Mouse (Mus musculus) liver, embryonic 14.5 days (tissue): ENCODE measurements around the gene Klk1b24. TPM values are rescaled to one million over a fixed set of nuclear protein-coding genes. Genes with fewer than 3 reads are reported as not detected.
A peak's percentile ranks its signal among the peaks of the same experiment; 100 is the strongest.

Experiments
- ATAC-seq: fragments of 200-750 bp; cut with Nextera tagmentation; 2 replicates; pipeline ENCODE4 v1.8.0; 2017; ENCODE audit warnings: moderate number of reproducible peaks, mild to moderate bottlenecking, moderate library complexity; ENCODE audit not compliant: insufficient read depth
- DNase-seq, 3 experiments: peaks; one replicate each; pipeline ENCODE4 v3.0.0-alpha.2; 2012 to 2013; ENCODE audit warnings: low read depth in 3 of 3, low spot score in 3 of 3
- H3K27ac ChIP-seq: fragments of 300-500 bp; sonication (generic); 2 replicates; pipeline ENCODE4 v1.5.1; 2014; ENCODE audit warnings: moderate library complexity, mild to moderate bottlenecking, control low read depth, inconsistent platforms
- H3K27me3 ChIP-seq: fragments of 300-500 bp; sonication (generic); 2 replicates; pipeline ENCODE4 v1.6.1; 2014; ENCODE audit warnings: mild to moderate bottlenecking, low read length, moderate library complexity; ENCODE audit not compliant: control insufficient read depth, insufficient read depth
- H3K36me3 ChIP-seq: fragments of 300-500 bp; sonication (generic); replicated peaks from 2 replicates; pipeline ENCODE4 v1.6.1; 2014; ENCODE audit warnings: low read depth; ENCODE audit not compliant: control insufficient read depth, insufficient read depth
- H3K4me1 ChIP-seq, 2 experiments: fragments of 200-500 bp in 1 of 2; fragments of 300-500 bp in 1 of 2; sonication (generic) in 1 of 2; replicated peaks; 2 replicates each; pipeline ENCODE4 v1.6.1; 2012 to 2014; ENCODE audit warnings: antibody characterized with exemption in 1 of 2, inconsistent platforms in 1 of 2, low read length in 1 of 2; ENCODE audit not compliant: control insufficient read depth in 2 of 2, insufficient read depth in 2 of 2
- H3K4me2 ChIP-seq: fragments of 300-500 bp; sonication (generic); 2 replicates; pipeline ENCODE4 v1.6.1; 2014; ENCODE audit warnings: low read depth, mild to moderate bottlenecking, control low read depth, moderate library complexity
- H3K4me3 ChIP-seq, 2 experiments: fragments of 200-500 bp in 1 of 2; fragments of 300-500 bp in 1 of 2; sonication (generic) in 1 of 2; 2 replicates each; pipeline ENCODE4 v1.5.1; 2012 to 2014; ENCODE audit warnings: low read depth in 2 of 2, low read length in 2 of 2, mild to moderate bottlenecking in 2 of 2, control low read depth in 1 of 2, inconsistent platforms in 1 of 2, moderate library complexity in 1 of 2; ENCODE audit not compliant: insufficient read depth in 1 of 2
- H3K9ac ChIP-seq: fragments of 300-500 bp; sonication (generic); replicated peaks from 2 replicates; pipeline ENCODE4 v1.6.1; 2014; ENCODE audit warnings: mild to moderate bottlenecking, control low read depth, moderate library complexity
- H3K9me3 ChIP-seq: fragments of 300-500 bp; sonication (generic); 2 replicates; pipeline ENCODE4 v1.6.1; 2016; ENCODE audit warnings: low read length, mixed read lengths; ENCODE audit not compliant: control insufficient read depth
- CTCF ChIP-seq: IDR thresholded peaks from 2 replicates; pipeline ENCODE4 v1.5.1; 2016; ENCODE audit warnings: antibody characterized with exemption, low read depth, control low read depth
- EP300 ChIP-seq: IDR thresholded peaks from 2 replicates; pipeline ENCODE4 v1.6.1; 2016; ENCODE audit warnings: antibody characterized with exemption, low read depth
- WGBS: fragments of 180-500 bp; shearing (Covaris S2); extraction: QIAGEN DNeasy Blood & Tissue Kit; methylation state at CpG from one replicate; pipeline ENCODE4 v1.1.7; 2014; ENCODE audit not compliant: insufficient replicate concordance; 5-methylcytosine and 5-hydroxymethylcytosine counted together
- polyA plus RNA-seq, 2 experiments: library from polyadenylated mRNA; depleted of rRNA in 1 of 2; stranded (reverse) in 1 of 2; unstranded in 1 of 2; fragments of >200 nt; fragmentation: Nextera tagmentation in 1 of 2; extraction: Ambion mirVana in 1 of 2; gene quantifications; 2 replicates each; pipeline versions ENCODE4 v1.2.1 to v1.2.3; 2012 to 2014

Klk1b24 gene
- polyA plus RNA-seq, 2 experiments, result not detected

DNA sequence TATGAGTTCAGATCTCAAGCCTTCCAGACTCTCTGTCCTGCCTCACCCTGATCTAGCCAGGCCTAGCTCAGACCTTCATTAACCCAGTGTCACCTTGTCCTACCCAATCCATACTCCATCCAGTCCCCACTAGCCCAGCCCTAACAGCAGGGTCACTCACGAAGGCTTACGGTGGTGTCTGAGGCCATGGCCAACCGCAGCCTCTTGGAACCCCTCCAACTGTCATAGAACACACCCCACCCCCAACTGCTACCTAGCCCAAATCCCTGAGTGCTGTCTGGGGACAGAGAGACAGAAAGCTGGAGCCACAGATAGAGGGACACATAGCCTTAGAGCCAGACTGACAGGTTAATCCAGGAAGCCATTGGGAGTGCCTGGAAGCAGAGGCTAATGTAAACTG is 47.9 kb downstream of the Klk1b24 start, which contains the start of gene Gm36864:
Gm36864 (plus strand) TSS at position 269 of the 400 bp plus-strand sequence.
- 72% methylated on average over 3 of the region's 3 CpGs for WGBS
- Histone ChIP-seq H3K9me3 (no peaks in the 10 kb centered on the region), H3K4me2 (no peak within 1 kb of the TSS), H3K27ac (no peak within 1 kb of the TSS), H3K9ac (no peak within 1 kb of the TSS), H3K4me3 (no peak within 1 kb of the TSS), H3K27me3 (no peaks in the 10 kb centered on the region), H3K36me3 (no peaks in the 10 kb centered on the region), H3K4me1 (peaks cover 0 to 2% of the 10 kb centered on the region in 2 experiments; a peak in 1 of 4 replicates)
- no peak for DNase-seq
- TF ChIP-seq CTCF, result no peak
- TF ChIP-seq EP300, result no peak
- ATAC-seq, result no peak

GRCm38 (mm10) chr7:44239913-44240312 is 51.9 kb downstream of the Klk1b24 start:
- Histone ChIP-seq H3K9ac (no peak overlapping the region), H3K27ac (no peak overlapping the region), H3K4me2 (no peak overlapping the region), H3K9me3 (no peaks in the 10 kb centered on the region), H3K27me3 (no peaks in the 10 kb centered on the region), H3K36me3 (no peaks in the 10 kb centered on the region), H3K4me3 (no peak overlapping the region), H3K4me1 (peaks cover 0 to 2% of the 10 kb centered on the region in 2 experiments; a peak in 2 of 4 replicates)
- no peak for ATAC-seq
- no peak for DNase-seq
- WGBS, result 17% methylated on average over 2 of the region's 2 CpGs
- TF ChIP-seq EP300 (no peak), CTCF (no peak)

- Histone ChIP-seq H3K9me3 (no peaks in the 10 kb centered on the region), H3K9ac (no peak overlapping the region), H3K4me2 (no peak overlapping the region), H3K36me3 (no peaks in the 10 kb centered on the region), H3K27ac (no peak overlapping the region), H3K27me3 (no peaks in the 10 kb centered on the region), H3K4me1 (peaks cover 4 to 9% of the 10 kb centered on the region in 2 experiments), H3K4me3 (no peak overlapping the region)
- 21% methylated on average over 1 of the region's 1 CpGs for WGBS
- DNase-seq (no peak), ATAC-seq (no peak)
- no peak for TF ChIP-seq CTCF
- no peak for TF ChIP-seq EP300
These were observed 52.7 kb downstream of the Klk1b24 start for GRCm38 (mm10) chr7:44240712-44241111.

- WGBS, result 42% methylated on average over 2 of the region's 2 CpGs
- Histone ChIP-seq H3K9me3 (no peaks in the 10 kb centered on the region), H3K4me2 (no peak overlapping the region), H3K36me3 (no peaks in the 10 kb centered on the region), H3K4me3 (no peak overlapping the region), H3K9ac (no peak overlapping the region), H3K27ac (no peak overlapping the region), H3K4me1 (peaks cover 4 to 9% of the 10 kb centered on the region in 2 experiments), H3K27me3 (no peaks in the 10 kb centered on the region)
- ATAC-seq (no peak), DNase-seq (no peak)
- TF ChIP-seq EP300 (no peak), CTCF (0 out of 2 replicates have a peak, but pooled peaks have one; percentile 16)
These were observed 53.1 kb downstream of the Klk1b24 start for GRCm38 (mm10) chr7:44241163-44241562.

Other genes starting within 250 kb of the Klk1b24 start
- gene Klk1b8, start 237.6 kb upstream of the Klk1b24 start, polyA plus RNA-seq (2012; rRNA removed), result not detected in 2 replicates
- not detected in 2 replicates for gene Klk1b8, start 237.6 kb upstream of the Klk1b24 start, polyA plus RNA-seq (2014; fragmentation: Nextera tagmentation; extraction: Ambion mirVana)
- not detected in 2 replicates for gene Klk1b1, start 221.5 kb upstream of the Klk1b24 start, polyA plus RNA-seq (2012; rRNA removed)
- gene Klk1b1, start 221.5 kb upstream of the Klk1b24 start, polyA plus RNA-seq (2014; fragmentation: Nextera tagmentation; extraction: Ambion mirVana), result not detected in 2 replicates
- gene Klk1b9, start 212.2 kb upstream of the Klk1b24 start, polyA plus RNA-seq (2012; rRNA removed), result not detected in 2 replicates
- gene Klk1b9, start 212.2 kb upstream of the Klk1b24 start, polyA plus RNA-seq (2014; fragmentation: Nextera tagmentation; extraction: Ambion mirVana), result not detected in 2 replicates
- gene Klk1b11, start 192.4 kb upstream of the Klk1b24 start, polyA plus RNA-seq (2012; rRNA removed), result not detected in 2 replicates
- gene Klk1b11, start 192.4 kb upstream of the Klk1b24 start, polyA plus RNA-seq (2014; fragmentation: Nextera tagmentation; extraction: Ambion mirVana), result not detected in 2 replicates
- gene Klk1b26, start 176.1 kb upstream of the Klk1b24 start, polyA plus RNA-seq (2012; rRNA removed), result not detected in 2 replicates
- not detected in 2 replicates for gene Klk1b26, start 176.1 kb upstream of the Klk1b24 start, polyA plus RNA-seq (2014; fragmentation: Nextera tagmentation; extraction: Ambion mirVana)
- 0.03 TPM in 1 of 2 replicates, not detected in the other for gene Klk1b27, start 135.9 kb upstream of the Klk1b24 start, polyA plus RNA-seq (2012; rRNA removed)
- gene Klk1b27, start 135.9 kb upstream of the Klk1b24 start, polyA plus RNA-seq (2014; fragmentation: Nextera tagmentation; extraction: Ambion mirVana), result not detected in 2 replicates
- not detected in 2 replicates for gene Klk1b21, start 85.9 kb upstream of the Klk1b24 start, polyA plus RNA-seq (2012; rRNA removed)
- not detected in 2 replicates for gene Klk1b21, start 85.9 kb upstream of the Klk1b24 start, polyA plus RNA-seq (2014; fragmentation: Nextera tagmentation; extraction: Ambion mirVana)
- gene Klk1b22, start 75.6 kb upstream of the Klk1b24 start, polyA plus RNA-seq (2012; rRNA removed), result not detected in 2 replicates
- not detected in 2 replicates for gene Klk1b22, start 75.6 kb upstream of the Klk1b24 start, polyA plus RNA-seq (2014; fragmentation: Nextera tagmentation; extraction: Ambion mirVana)
- gene Klk1b16, start 51.5 kb upstream of the Klk1b24 start, polyA plus RNA-seq (2012; rRNA removed), result not detected in 2 replicates
- not detected in 2 replicates for gene Klk1b16, start 51.5 kb upstream of the Klk1b24 start, polyA plus RNA-seq (2014; fragmentation: Nextera tagmentation; extraction: Ambion mirVana)
- gene Klk1b3, start 10.0 kb downstream of the Klk1b24 start, polyA plus RNA-seq (2012; rRNA removed), result not detected in 2 replicates
- gene Klk1b3, start 10.0 kb downstream of the Klk1b24 start, polyA plus RNA-seq (2014; fragmentation: Nextera tagmentation; extraction: Ambion mirVana), result not detected in 2 replicates
- 0.05 and 0.06 TPM in 2 replicates for gene Klk1b4, start 19.2 kb downstream of the Klk1b24 start, polyA plus RNA-seq (2012; rRNA removed)
- not detected in 2 replicates for gene Klk1b4, start 19.2 kb downstream of the Klk1b24 start, polyA plus RNA-seq (2014; fragmentation: Nextera tagmentation; extraction: Ambion mirVana)
- gene Klk1b5, start 27.7 kb downstream of the Klk1b24 start, polyA plus RNA-seq (2012; rRNA removed), result not detected in 2 replicates
- gene Klk1b5, start 27.7 kb downstream of the Klk1b24 start, polyA plus RNA-seq (2014; fragmentation: Nextera tagmentation; extraction: Ambion mirVana), result not detected in 2 replicates
- not detected in 2 replicates for gene Klk1, start 37.1 kb downstream of the Klk1b24 start, polyA plus RNA-seq (2012; rRNA removed)
- gene Klk1, start 37.1 kb downstream of the Klk1b24 start, polyA plus RNA-seq (2014; fragmentation: Nextera tagmentation; extraction: Ambion mirVana), result not detected in 2 replicates
- not detected in 2 replicates for gene Gm36864, start 47.9 kb downstream of the Klk1b24 start, polyA plus RNA-seq (2012; rRNA removed)
- not detected in 2 replicates for gene Gm36864, start 47.9 kb downstream of the Klk1b24 start, polyA plus RNA-seq (2014; fragmentation: Nextera tagmentation; extraction: Ambion mirVana)
- 0.97 and 1.3 TPM in 2 replicates for gene 1700028J19Rik, start 58.5 kb downstream of the Klk1b24 start, polyA plus RNA-seq (2012; rRNA removed)
- gene 1700028J19Rik, start 58.5 kb downstream of the Klk1b24 start, polyA plus RNA-seq (2014; fragmentation: Nextera tagmentation; extraction: Ambion mirVana), result 1.3 and 1.5 TPM in 2 replicates
- gene 2410002F23Rik, start 58.5 kb downstream of the Klk1b24 start, polyA plus RNA-seq (2012; rRNA removed), result 43.8 and 47.9 TPM in 2 replicates
- 20.0 and 21.8 TPM in 2 replicates for gene 2410002F23Rik, start 58.5 kb downstream of the Klk1b24 start, polyA plus RNA-seq (2014; fragmentation: Nextera tagmentation; extraction: Ambion mirVana)
- not detected in 2 replicates for gene Acp4, start 69.1 kb downstream of the Klk1b24 start, polyA plus RNA-seq (2012; rRNA removed)
- gene Acp4, start 69.1 kb downstream of the Klk1b24 start, polyA plus RNA-seq (2014; fragmentation: Nextera tagmentation; extraction: Ambion mirVana), result not detected in 2 replicates
- not detected in 2 replicates for gene Gm15517, start 73.2 kb downstream of the Klk1b24 start, polyA plus RNA-seq (2012; rRNA removed)
- gene Gm15517, start 73.2 kb downstream of the Klk1b24 start, polyA plus RNA-seq (2014; fragmentation: Nextera tagmentation; extraction: Ambion mirVana), result not detected in 2 replicates
- gene Clec11a, start 118.7 kb downstream of the Klk1b24 start, polyA plus RNA-seq (2012; rRNA removed), result 0.34 and 0.38 TPM in 2 replicates
- gene Clec11a, start 118.7 kb downstream of the Klk1b24 start, polyA plus RNA-seq (2014; fragmentation: Nextera tagmentation; extraction: Ambion mirVana), result 0.33 and 0.51 TPM in 2 replicates
- 0.04 and 0.06 TPM in 2 replicates for gene Shank1, start 122.0 kb downstream of the Klk1b24 start, polyA plus RNA-seq (2012; rRNA removed)
- 0.05 TPM in 1 of 2 replicates, not detected in the other for gene Shank1, start 122.0 kb downstream of the Klk1b24 start, polyA plus RNA-seq (2014; fragmentation: Nextera tagmentation; extraction: Ambion mirVana)
- 0.02 and 0.06 TPM in 2 replicates for gene Syt3, start 195.9 kb downstream of the Klk1b24 start, polyA plus RNA-seq (2012; rRNA removed)
- 0.14 TPM in 1 of 2 replicates, not detected in the other for gene Syt3, start 195.9 kb downstream of the Klk1b24 start, polyA plus RNA-seq (2014; fragmentation: Nextera tagmentation; extraction: Ambion mirVana)
- gene 1700008O03Rik, start 197.6 kb downstream of the Klk1b24 start, polyA plus RNA-seq (2012; rRNA removed), result 0.06 and 0.12 TPM in 2 replicates
- gene 1700008O03Rik, start 197.6 kb downstream of the Klk1b24 start, polyA plus RNA-seq (2014; fragmentation: Nextera tagmentation; extraction: Ambion mirVana), result not detected in 2 replicates
- gene Lrrc4b, start 240.8 kb downstream of the Klk1b24 start, polyA plus RNA-seq (2012; rRNA removed), result 0.02 and 0.30 TPM in 2 replicates
- gene Lrrc4b, start 240.8 kb downstream of the Klk1b24 start, polyA plus RNA-seq (2014; fragmentation: Nextera tagmentation; extraction: Ambion mirVana), result not detected in 2 replicates